Mouse (Mus musculus) hindbrain, postnatal 0 days (tissue): Measurements from ENCODE around the gene Klc2. TPM values are rescaled to one million over a fixed set of nuclear protein-coding genes. Genes with fewer than 3 reads are reported as not detected.

Source experiments
- ATAC-seq: fragments of 200-750 bp; cut with Nextera tagmentation; 2 replicates; pipeline ENCODE4 v1.8.0; 2017; ENCODE audit warnings: mild to moderate bottlenecking, moderate TSS enrichment, moderate library complexity
- DNase-seq: peaks from one replicate; pipeline ENCODE4 v3.0.0-alpha.2; 2015; ENCODE audit warnings: low spot score
- H3K27ac ChIP-seq: fragments of 300-500 bp; sonication (generic); 2 replicates; pipeline ENCODE4 v1.5.1; 2014; ENCODE audit warnings: mild to moderate bottlenecking
- H3K27me3 ChIP-seq: fragments of 300-500 bp; sonication (generic); 2 replicates; pipeline ENCODE4 v1.6.1; 2014; ENCODE audit warnings: low read length, mixed read lengths; ENCODE audit not compliant: insufficient read depth
- H3K36me3 ChIP-seq: fragments of 300-500 bp; sonication (generic); 2 replicates; pipeline ENCODE4 v1.6.1; 2014; ENCODE audit warnings: low read length, mixed read lengths; ENCODE audit not compliant: insufficient read depth
- H3K4me1 ChIP-seq: fragments of 300-500 bp; sonication (generic); 2 replicates; pipeline ENCODE4 v1.6.1; 2014; ENCODE audit warnings: antibody characterized with exemption, low read length, mixed read lengths; ENCODE audit not compliant: insufficient read depth
- H3K4me2 ChIP-seq: fragments of 300-500 bp; sonication (generic); 2 replicates; pipeline ENCODE4 v1.6.1; 2014; ENCODE audit warnings: low read depth, mild to moderate bottlenecking, low read length, moderate library complexity, mixed read lengths
- H3K4me3 ChIP-seq: fragments of 300-500 bp; sonication (generic); 2 replicates; pipeline ENCODE4 v1.5.1; 2014; ENCODE audit warnings: low read length
- H3K9ac ChIP-seq: fragments of 300-500 bp; sonication (generic); replicated peaks from 2 replicates; pipeline ENCODE4 v1.6.1; 2014; ENCODE audit warnings: mild to moderate bottlenecking, low read length, moderate library complexity, mixed read lengths
- H3K9me3 ChIP-seq: fragments of 300-500 bp; sonication (generic); 2 replicates; pipeline ENCODE4 v1.6.1; 2016; ENCODE audit warnings: low read length, mixed read lengths
- CTCF ChIP-seq: IDR thresholded peaks from 2 replicates; pipeline ENCODE4 v1.5.1; 2016; ENCODE audit warnings: antibody characterized with exemption, control low read depth, low read depth
- WGBS: fragments of 180-500 bp; shearing (Covaris S2); extraction: QIAGEN DNeasy Blood & Tissue Kit; methylation state at CpG from one replicate; pipeline ENCODE4 v1.1.7; 2014; 5-methylcytosine and 5-hydroxymethylcytosine counted together
- polyA plus RNA-seq: library from polyadenylated mRNA; unstranded; fragments of >200 nt; fragmentation: Nextera tagmentation; extraction: Ambion mirVana; gene quantifications from 2 replicates; pipeline ENCODE4 v1.2.1, GENCODE M21; 2015
- total RNA-seq: library from RNA; depleted of rRNA; stranded (reverse); fragments of >200 nt; gene quantifications from 2 replicates; pipeline ENCODE4 v1.2.3, GENCODE M21; 2014

The Klc2 gene
- total and polyA plus RNA-seq, 2 experiments from 2014 or later: 76.6 to 227 TPM

GRCm38 (mm10) chr19:5071077-5071476 lies 47.3 kb downstream of the Klc2 start:
- Histone ChIP-seq H3K27me3 (no peaks in the 10 kb centered on the region), H3K9ac (peak overlapping the region; percentile 40; the same call in 1 of the 2 replicates), H3K27ac (no peak overlapping the region), H3K9me3 (no peaks in the 10 kb centered on the region), H3K36me3 (no peaks in the 10 kb centered on the region), H3K4me3 (peak overlapping the region; percentile 41), H3K4me2 (peak overlapping the region; percentile 80), H3K4me1 (peaks cover 9% of the 10 kb centered on the region; the same call in 1 of the 2 replicates)
- 15% methylated on average over 11 of the region's 11 CpGs for WGBS
- no peak for TF ChIP-seq CTCF
- no peak for DNase-seq
- no peak for ATAC-seq

GRCm38 (mm10) chr19:5069978-5070377 lies 48.4 kb downstream of the Klc2 start:
- Histone ChIP-seq H3K9me3 (no peaks in the 10 kb centered on the region), H3K27me3 (no peaks in the 10 kb centered on the region), H3K4me1 (peaks cover 9% of the 10 kb centered on the region; the same call in 1 of the 2 replicates), H3K9ac (no peak overlapping the region), H3K36me3 (no peaks in the 10 kb centered on the region), H3K27ac (no peak overlapping the region), H3K4me3 (no peak overlapping the region), H3K4me2 (peak overlapping the region; percentile 23; the same call in 1 of the 2 replicates)
- DNase-seq (no peak), ATAC-seq (no peak)
- WGBS: 81% methylated on average over 7 of the region's 7 CpGs
- no peak for TF ChIP-seq CTCF

- no peak overlapping the region for H3K4me3 ChIP-seq
- H3K4me2 ChIP-seq: peak overlapping the region; percentile 60
- ATAC-seq (no peak), DNase-seq (no peak)
- no peak overlapping the region for H3K9ac ChIP-seq
- H3K27me3 ChIP-seq: no peaks in the 10 kb centered on the region
- H3K4me1 ChIP-seq: peaks cover 9% of the 10 kb centered on the region; the same call in 1 of the 2 replicates
- no peak for TF ChIP-seq CTCF
- H3K27ac ChIP-seq: no peak overlapping the region
- H3K9me3 ChIP-seq: no peaks in the 10 kb centered on the region
- H3K36me3 ChIP-seq: no peaks in the 10 kb centered on the region
- 86% methylated on average over 5 of the region's 5 CpGs for whole genome bisulfite sequencing
Measured at GRCm38 (mm10) chr19:5069486-5069885, 48.9 kb downstream of the Klc2 start.

- H3K4me1 ChIP-seq: peaks cover 9% of the 10 kb centered on the region; the same call in 1 of the 2 replicates
- DNase-seq (peak; percentile 36), ATAC-seq (0 out of 2 replicates have a peak, but pooled peaks have one; percentile 15)
- no peaks in the 10 kb centered on the region for H3K9me3 ChIP-seq
- WGBS: 26% methylated on average over 21 of the region's 21 CpGs
- no peak; the same call in 1 of the 2 replicates for TF ChIP-seq CTCF
- peak overlapping the region; percentile 38 for H3K4me3 ChIP-seq
- H3K9ac ChIP-seq: peak overlapping the region; percentile 52
- H3K27me3 ChIP-seq: no peaks in the 10 kb centered on the region
- H3K36me3 ChIP-seq: no peaks in the 10 kb centered on the region
- H3K4me2 ChIP-seq: peak overlapping the region; percentile 60
- H3K27ac ChIP-seq: no peak overlapping the region
Measured at GRCm38 (mm10) chr19:5068570-5069234, 49.7 kb downstream of the Klc2 start.

GRCm38 (mm10) chr19:5067867-5068569 lies 50.3 kb downstream of the Klc2 start, which contains the start of gene Cd248:
Cd248 (plus strand) TSS chr19:5068078.
- 2% methylated on average over 49 of the region's 56 CpGs for WGBS
- DNase-seq (peak; percentile 67), ATAC-seq (peak; percentile 14; the same call in 1 of the 2 replicates)
- Histone ChIP-seq H3K27me3 (no peaks in the 10 kb centered on the region), H3K9ac (peak within 1 kb of the TSS; percentile 52), H3K36me3 (no peaks in the 10 kb centered on the region), H3K4me3 (peak within 1 kb of the TSS; percentile 38), H3K4me1 (peaks cover 9% of the 10 kb centered on the region; the same call in 1 of the 2 replicates), H3K9me3 (no peaks in the 10 kb centered on the region), H3K4me2 (peak within 1 kb of the TSS; percentile 60), H3K27ac (no peak within 1 kb of the TSS)
- no peak for TF ChIP-seq CTCF

GRCm38 (mm10) chr19:5067040-5067799 lies 51.1 kb downstream of the Klc2 start:
- Histone ChIP-seq H3K4me2 (peak overlapping the region; percentile 60), H3K27ac (no peak overlapping the region), H3K27me3 (no peaks in the 10 kb centered on the region), H3K36me3 (no peaks in the 10 kb centered on the region), H3K4me3 (peak overlapping the region; percentile 38), H3K9me3 (no peaks in the 10 kb centered on the region), H3K9ac (no peak overlapping the region), H3K4me1 (peaks cover 9% of the 10 kb centered on the region; the same call in 1 of the 2 replicates)
- WGBS: 17% methylated on average over 15 of the region's 15 CpGs
- no peak for TF ChIP-seq CTCF
- ATAC-seq (no peak), DNase-seq (no peak)
